Mouse (Mus musculus): ENCODE measurements around the gene Rplp0. TPM values are rescaled to one million over a fixed set of nuclear protein-coding genes. Genes with fewer than 3 reads are reported as not detected.
"Not testable (repeated sequence)": the region's sequence is repeated elsewhere in the genome, so short reads cannot be mapped to it uniquely, and the experiment has no call there.

The Rplp0 gene
- total and polyA plus RNA-seq, 3 experiments: 758 to 1,198 (median 884) TPM

GRCm38 (mm10) chr5:115551386-115551785 is 7.9 kb upstream of the Rplp0 start:
- no peak for DNase-seq

- DNase-seq: no peak
Measured at GRCm38 (mm10) chr5:115551799-115552198, 7.5 kb upstream of the Rplp0 start.

GRCm38 (mm10) chr5:115553801-115554420 is 5.4 kb upstream of the Rplp0 start:
- no peak for DNase-seq

- no peak for DNase-seq
Measured at GRCm38 (mm10) chr5:115554536-115555291, 4.6 kb upstream of the Rplp0 start.

- DNase-seq: peak; percentile 81
Measured at GRCm38 (mm10) chr5:115556217-115556616, 3.0 kb upstream of the Rplp0 start.

GRCm38 (mm10) chr5:115558182-115558794 is 979 bp upstream of the Rplp0 start:
- DNase-seq: no peak

GRCm38 (mm10) chr5:115560336-115560905 is 1.2 kb downstream of the Rplp0 start:
- DNase-seq: no peak

GRCm38 (mm10) chr5:115563771-115564585 is 4.7 kb downstream of the Rplp0 start:
- no peak for DNase-seq

GRCm38 (mm10) chr5:115564737-115565393 is 5.6 kb downstream of the Rplp0 start, which contains the start of gene Gcn1l1:
Gene Gcn1l1, plus strand, starts transcription at chr5:115565254.
- peak; percentile 89 for DNase-seq

GRCm38 (mm10) chr5:115565403-115565802 is 6.1 kb downstream of the Rplp0 start:
- DNase-seq: no peak

GRCm38 (mm10) chr5:115568681-115569080 is 9.4 kb downstream of the Rplp0 start:
- DNase-seq: peak; percentile 57

- DNase-seq: no peak
Measured at GRCm38 (mm10) chr5:115569308-115569707, 10.0 kb downstream of the Rplp0 start.

GRCm38 (mm10) chr5:115569721-115570120 is 10.5 kb downstream of the Rplp0 start:
- DNase-seq: no peak

GRCm38 (mm10) chr5:115571086-115571485 is 11.8 kb downstream of the Rplp0 start:
- DNase-seq: no peak

GRCm38 (mm10) chr5:115572679-115573535 is 13.6 kb downstream of the Rplp0 start:
- peak; percentile 46 for DNase-seq

- DNase-seq: peak; percentile 42
Measured at GRCm38 (mm10) chr5:115574992-115575391, 15.7 kb downstream of the Rplp0 start.

GRCm38 (mm10) chr5:115577686-115578085 is 18.4 kb downstream of the Rplp0 start:
- not testable (repeated sequence) for DNase-seq

GRCm38 (mm10) chr5:115578922-115579321 is 19.7 kb downstream of the Rplp0 start:
- no peak for DNase-seq

- DNase-seq: no peak
Measured at GRCm38 (mm10) chr5:115579363-115579762, 20.1 kb downstream of the Rplp0 start.
